Mouse (Mus musculus) kidney, postnatal 14 days (tissue): ENCODE data around the gene Sp1.
A peak's percentile ranks its signal among the peaks of the same experiment; 100 is the strongest.

Experiments
- DNase-seq: peaks from one replicate; pipeline ENCODE4 v3.0.0; 2022; ENCODE audit warnings: mixed read lengths

The Sp1 gene

DNA sequence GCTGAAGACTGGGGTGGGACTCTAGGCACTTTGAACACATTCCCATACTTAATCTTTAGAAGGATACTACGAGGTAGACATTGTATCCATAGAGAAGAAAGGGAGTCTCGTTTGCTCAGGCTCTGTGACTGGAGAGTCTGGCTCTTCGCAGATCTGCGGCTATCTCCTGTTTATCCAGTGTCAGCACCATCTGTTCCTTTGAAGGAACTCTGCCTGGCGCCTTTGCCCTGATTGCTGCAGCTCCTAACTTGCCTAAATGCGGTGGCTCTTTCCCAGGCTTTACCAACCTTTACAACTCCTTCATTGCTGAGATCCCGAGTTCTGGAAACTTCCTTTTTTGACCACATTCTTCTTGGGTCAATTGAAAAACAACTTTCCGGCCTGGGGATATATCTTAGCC is 43.4 kb downstream of the Sp1 start:
- DNase-seq, result no peak

DNA sequence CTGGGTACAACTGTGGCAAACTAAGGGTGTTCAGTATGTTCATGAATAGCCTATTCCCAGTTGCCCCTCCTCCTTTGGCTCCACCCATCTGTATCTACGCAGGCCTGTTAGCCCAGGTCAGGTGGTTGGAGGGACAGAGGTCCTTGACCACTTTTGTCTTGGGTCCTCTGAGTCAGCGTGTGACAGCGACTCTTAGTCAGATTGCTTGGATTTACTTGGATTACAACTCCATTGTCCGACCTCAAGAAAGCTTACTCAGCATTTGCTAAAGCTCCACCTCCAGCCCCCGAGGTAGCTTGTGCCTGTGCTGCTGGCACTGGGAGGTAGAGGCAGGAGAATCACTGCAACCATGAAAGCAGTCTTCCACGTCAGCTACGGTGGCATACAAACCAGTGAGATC is 45.0 kb downstream of the Sp1 start:
- DNase-seq, result peak; percentile 29

DNA sequence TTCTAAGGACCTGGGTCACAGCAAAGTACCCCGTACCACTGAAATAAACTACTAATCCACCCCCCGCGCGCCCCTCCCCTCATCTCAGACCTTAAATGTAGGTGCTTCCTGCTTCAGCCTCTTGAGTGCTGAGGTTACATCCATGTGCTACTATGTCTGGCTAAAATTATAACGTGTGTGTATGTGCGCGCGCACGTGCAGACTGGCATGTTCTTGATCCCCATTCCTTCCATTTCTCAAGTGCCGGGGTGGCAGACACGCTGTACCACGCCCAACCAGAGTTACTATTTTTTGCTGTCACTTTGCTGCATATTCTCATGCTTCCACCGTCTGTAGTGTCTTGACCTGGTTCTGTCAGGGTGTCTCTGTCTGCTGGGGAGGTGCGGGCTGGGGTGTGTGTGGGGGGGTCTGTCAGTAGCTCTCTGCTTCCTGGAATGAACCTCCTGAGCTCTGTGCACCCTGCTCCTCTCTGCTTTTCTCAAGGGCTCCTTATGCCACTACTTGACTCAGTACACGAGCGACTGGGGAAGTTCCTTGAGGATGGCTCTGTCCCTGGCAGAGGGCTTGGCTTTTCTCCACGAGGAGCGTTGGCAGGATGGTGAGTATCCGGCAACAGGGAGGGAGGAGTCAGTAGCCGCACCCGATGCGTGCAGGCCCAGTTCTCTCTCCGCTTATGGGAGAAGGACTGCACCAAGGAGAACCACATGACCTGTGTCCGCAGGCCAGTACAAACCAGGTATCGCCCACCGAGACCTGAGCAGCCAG is 45.9 kb downstream of the Sp1 start:
- DNase-seq, result no peak

DNA sequence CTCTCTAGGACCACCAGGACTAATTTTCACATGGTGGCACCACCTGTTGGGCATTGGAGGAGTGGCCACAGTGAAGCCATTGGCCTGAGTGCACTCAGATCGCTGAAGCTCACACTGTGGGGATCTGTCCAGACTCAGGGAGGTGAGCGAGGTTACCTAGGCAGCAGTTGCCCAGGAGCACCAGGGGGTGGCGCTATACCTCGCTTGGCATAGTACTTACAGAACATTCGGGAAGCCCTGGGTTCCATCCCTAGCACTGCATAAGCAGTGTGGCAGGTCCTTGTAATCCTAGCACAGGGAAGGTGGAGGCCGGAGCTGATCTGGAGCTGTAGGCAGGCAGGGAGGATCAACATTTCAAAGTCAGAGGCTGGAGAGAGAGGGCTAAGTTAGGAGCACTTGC is 50.0 kb downstream of the Sp1 start:
- no peak for DNase-seq

DNA sequence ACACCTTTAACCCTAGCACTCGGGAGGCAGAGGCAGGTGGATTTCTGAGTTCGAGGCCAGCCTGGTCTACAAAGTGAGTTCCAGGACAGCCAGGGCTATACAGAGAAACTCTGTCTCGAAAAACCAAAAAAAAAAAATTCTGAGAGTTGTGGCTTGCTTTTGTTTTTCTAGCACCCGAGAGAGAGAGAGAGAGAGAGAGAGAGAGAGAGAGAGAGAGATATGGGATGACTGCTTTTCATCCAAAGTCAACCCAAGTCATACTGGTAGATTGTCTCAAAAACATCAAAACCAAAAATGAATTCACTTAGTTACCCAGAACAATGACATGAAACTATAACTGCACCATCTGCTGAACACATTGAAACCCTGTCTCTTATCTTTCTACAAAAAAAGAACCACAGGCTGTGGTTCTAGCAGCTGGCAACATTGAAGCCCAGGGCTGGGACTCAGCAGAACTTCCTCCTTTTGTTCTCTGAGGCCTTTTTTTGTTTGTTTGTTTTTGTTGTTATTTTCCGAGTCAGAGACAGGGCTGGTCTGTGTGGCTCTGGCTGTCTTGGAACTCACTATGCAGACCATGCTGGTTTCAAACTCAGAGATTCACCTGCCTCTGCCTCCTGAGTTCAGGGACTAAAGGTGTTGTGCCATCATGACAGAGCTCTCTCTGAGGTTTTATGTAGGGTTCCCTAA is 52.2 kb downstream of the Sp1 start:
- no peak for DNase-seq

DNA sequence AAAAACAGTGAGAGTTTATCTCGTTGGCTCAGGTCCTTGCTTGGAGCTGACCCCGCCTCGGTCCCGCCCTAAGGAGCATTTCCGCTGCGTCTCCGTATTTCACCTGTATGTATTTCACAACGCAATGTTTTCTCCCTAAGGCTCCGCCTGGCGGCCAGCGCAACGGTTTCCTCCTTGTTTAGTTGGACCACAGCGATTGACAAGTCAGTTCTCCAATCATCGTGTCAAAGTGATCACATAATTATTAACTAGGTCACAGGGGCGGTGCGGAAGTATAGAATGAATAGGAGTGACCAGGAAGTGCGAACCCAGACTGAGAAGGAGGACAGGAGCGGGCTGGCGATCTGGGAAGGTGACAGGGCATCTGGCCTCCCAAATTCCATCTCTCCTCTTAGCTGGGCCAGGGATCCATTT is 53.0 kb downstream of the Sp1 start, which contains the start of gene Prr13:
Gene Prr13 (plus strand): TSS at position 125 of the 414 bp plus-strand sequence.
- DNase-seq, result peak; percentile 96

DNA sequence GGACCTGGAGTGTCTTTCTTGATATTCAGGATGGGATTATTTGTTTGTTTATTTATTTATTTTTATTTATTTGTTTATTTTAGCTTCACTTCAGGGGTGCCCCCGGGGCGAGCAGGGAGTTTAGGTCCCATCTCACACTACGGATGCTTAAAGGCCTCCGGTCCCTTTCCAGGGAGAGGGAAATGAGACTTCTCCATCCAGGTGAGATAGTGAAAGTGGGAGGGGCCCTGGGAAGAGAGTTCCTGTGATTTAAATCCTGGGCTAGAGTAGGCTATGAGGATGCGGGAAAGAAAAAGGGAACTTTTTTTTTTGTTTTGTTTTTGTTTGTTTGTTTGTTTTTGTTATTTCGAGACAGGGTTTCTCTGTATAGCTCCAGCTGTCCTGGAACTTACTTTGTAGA is 53.4 kb downstream of the Sp1 start:
- DNase-seq, result no peak

DNA sequence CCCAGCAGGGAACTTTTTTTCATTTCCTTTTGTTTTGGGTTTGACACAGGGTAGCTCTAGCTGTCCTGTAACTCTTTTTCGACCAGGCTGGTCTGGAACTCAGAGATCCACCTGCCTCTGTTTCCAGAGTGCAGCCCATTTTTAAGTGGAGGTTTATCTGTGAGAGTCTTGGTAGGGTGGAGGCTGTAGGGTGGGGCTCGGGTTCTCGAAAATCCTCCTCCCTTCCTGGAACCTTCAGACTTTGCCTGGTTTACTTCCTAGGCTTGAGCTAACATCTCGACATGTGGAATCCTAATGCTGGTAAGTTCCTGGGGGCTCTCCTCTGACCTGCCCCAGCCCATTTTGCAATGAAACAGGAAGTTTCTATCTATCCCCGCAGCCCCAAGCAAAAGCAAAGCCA is 53.9 kb downstream of the Sp1 start:
- DNase-seq, result no peak

DNA sequence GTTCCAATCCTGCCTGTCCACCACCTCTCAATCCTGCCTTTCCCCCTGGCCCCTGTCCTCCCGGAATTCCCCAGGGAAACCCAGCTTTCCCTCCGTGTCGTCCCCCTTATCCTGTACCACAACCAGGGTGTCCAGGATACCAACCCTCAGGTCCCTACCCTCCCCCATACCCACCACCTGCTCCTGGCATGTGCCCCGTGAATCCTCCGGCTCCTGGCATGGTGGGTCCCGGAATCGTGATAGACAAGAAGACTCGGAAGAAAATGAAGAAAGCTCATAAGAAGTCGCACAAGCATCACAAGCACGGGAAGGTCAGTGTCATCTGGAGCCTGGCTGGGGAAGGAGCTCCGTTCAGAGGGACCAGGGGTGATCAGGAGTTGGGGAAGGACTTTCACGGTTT is 54.5 kb downstream of the Sp1 start:
- DNase-seq, result no peak

GRCm38 (mm10) chr15:102460971-102461370 is 55.0 kb downstream of the Sp1 start:
- DNase-seq, result no peak

- DNase-seq, result no peak
Observed at GRCm38 (mm10) chr15:102461430-102462075, 55.6 kb downstream of the Sp1 start.

DNA sequence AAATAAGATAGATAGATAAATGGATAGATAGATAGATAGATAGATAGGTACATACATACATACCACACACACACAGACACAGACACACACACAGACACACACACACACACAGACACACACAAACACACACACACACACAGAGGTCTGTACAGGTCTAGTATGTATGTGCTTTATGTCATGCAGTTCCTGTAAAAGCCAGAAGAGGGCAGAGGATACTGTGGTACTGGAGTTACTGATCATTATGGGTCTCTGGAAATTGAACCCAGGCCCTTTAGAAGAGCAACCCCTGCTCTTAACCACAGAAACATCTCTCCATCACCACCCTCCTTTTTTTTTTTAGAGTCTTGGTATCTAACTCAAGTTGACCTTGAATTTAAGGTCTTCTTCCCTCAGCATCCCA is 57.7 kb downstream of the Sp1 start:
- peak; percentile 36 for DNase-seq

DNA sequence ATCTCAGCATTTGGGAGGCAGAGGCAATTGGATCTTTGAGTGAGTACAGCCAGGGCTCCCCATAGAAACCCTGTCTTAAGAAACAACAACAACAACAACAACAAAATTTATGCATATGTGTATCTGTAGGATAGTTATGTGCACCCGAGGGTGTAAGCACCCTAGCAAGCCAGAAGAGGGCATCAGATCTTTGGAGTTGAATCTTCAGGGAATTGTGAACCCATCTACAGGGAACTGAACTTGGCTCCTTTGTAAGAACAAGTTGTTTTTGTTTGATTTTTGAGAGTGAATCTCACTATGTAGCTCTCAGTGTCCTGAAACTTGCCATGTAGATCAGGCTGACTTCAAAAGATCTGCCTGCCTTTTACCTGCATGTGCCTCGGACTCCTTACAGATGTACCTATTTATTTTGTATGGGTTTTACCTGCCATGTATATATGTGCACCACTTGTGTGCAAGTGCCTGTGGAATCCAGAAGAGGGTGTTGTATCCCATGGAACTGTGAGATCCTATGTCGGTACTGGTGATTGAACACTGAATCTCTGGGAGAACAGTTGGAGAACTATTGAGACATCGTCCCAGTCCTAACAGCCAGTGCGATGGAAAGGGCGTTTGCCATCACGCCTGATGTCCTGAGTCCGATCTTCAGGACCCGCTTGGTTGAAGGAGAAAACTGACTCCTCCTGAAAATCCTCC is 62.9 kb downstream of the Sp1 start:
- no peak for DNase-seq

GRCm38 (mm10) chr15:102470183-102470604 is 64.3 kb downstream of the Sp1 start, which contains the start of gene Pcbp2:
Gene Pcbp2 (plus strand): TSS chr15:102470539.
- peak; percentile 97 for DNase-seq

DNA sequence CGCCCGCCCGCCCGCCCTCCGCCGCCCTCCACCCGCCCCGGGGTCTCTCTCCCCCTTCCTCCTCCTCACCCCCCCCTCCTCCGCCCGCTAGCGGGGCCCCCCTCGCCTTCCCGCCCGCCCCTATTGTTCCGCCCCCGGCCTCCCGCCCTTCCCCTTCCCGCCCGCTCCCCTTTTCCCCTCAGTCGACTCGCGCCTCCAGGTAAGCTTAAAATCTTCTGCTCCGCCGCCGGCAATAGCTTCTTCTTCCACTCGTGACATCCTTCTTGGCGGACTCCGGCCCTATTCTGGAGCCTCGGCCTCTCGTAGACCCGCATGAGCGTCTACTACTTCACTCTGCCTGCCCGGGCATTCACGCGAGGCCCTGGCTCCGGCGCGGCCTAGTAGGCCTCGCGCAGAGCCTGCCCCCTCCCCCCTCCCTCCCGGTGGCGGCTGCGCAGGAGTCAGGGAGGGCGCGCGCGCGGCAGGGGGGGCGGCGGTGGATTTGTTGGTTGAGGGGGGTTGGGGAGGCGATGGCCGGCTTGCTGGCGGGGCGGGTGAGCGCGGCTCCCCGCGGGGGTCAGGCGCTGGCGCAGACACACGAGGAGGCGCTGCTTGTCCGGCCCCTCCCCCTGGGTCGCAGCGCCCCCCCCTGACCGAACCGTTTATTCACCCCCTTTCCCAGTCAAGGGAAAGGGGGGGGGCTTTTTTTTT is 64.8 kb downstream of the Sp1 start:
- peak; percentile 92 for DNase-seq

DNA sequence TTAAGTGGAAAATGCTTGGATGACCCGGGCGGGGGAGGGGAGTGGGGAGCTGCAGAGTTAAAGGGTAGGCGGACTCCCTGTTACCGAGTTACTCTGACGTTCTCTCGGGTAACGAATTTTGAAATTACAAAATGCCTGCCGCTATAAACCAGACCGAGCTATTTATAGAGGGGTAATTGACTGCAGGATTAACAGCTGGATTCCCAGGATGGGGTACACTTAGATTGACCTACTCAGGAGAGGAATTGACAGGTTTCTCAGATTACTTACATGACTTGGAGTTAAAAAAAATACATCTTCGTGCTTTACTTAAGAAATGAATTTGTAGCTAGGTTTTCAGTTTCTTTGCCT is 65.3 kb downstream of the Sp1 start:
- DNase-seq, result no peak

DNA sequence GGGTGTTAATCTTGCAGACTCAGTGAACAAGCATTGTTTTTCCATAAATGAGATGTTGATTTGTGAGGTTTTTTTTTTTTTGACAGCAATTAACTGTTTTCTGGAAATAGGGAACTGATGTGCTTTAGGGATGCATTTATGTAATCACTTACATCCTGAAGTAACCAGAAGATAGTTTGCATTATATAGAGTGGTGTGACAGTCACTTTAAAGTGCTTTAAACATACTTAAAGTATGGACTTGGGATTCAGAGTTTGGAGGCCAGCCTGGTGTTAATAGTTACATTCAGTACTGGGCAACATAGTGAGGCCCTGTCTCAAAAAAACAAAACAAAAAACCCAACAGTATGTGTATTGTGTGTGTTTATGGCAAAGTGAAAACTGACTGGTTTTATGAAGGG is 65.8 kb downstream of the Sp1 start:
- DNase-seq, result no peak

DNA sequence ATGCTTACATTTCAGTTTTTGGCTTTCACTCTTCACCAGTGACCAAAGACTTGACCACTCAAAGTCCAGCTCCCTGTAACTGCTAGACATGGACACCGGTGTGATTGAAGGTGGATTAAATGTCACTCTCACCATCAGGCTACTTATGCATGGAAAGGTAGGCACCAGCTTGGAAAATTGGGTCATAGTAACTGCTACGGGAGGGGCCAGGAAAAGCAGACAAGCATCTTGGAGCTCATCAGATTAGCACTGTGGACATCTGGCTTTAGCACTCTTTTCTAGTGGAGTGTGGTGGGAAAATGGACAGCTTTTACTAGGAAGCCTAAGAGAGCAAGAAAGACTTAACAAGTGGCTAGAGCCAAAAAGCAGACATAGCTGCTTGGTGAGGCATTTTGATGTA is 67.3 kb downstream of the Sp1 start:
- no peak for DNase-seq

- no peak for DNase-seq
Observed at GRCm38 (mm10) chr15:102474520-102474919, 68.6 kb downstream of the Sp1 start.

GRCm38 (mm10) chr15:102483136-102483535 is 77.2 kb downstream of the Sp1 start:
- no peak for DNase-seq

GRCm38 (mm10) chr15:102485853-102486252 is 79.9 kb downstream of the Sp1 start:
- no peak for DNase-seq
